15 mouse cellular contexts compared by ENCODE assay signal in genomic region chr6:129248243-129248642, GRCm38 (mm10). TPM values are rescaled to one million over a fixed set of nuclear protein-coding genes. Genes with fewer than 3 reads are reported as not detected.
DNase-seq lines count a peak whose midpoint lies in the region; ATAC-seq and TF ChIP-seq lines count a peak whose summit lies in the region.
"Had no signal": no experiment of that assay in that cellular context is flagged by ENCODE, and none has a peak within 500 bp of the region (broad histone marks: within the 10 kb centered on the region; RNA-seq: fewer than 3 reads in every experiment).

No protein-coding gene starts in this region.

- no peak for ATAC-seq in lung, postnatal 0 days

- H3K27ac ChIP-seq in lung, postnatal 0 days (ENCODE audit: low read length), result no peak overlapping the region
- H3K27ac ChIP-seq: forebrain, embryonic 10.5 days; hindbrain, embryonic 10.5 days; limb, embryonic 13.5 days had no signal

- no peak overlapping the region for H3K9ac ChIP-seq in lung, postnatal 0 days (replicated peaks; ENCODE audit: low read depth)
- H3K9ac ChIP-seq: limb, embryonic 13.5 days had no signal

- H3K27me3 ChIP-seq in lung, postnatal 0 days (replicated peaks; ENCODE audit: insufficient read depth, low read length), result no peaks in the 10 kb centered on the region
- H3K27me3 ChIP-seq: limb, embryonic 13.5 days had no signal

- no peak overlapping the region for H3K4me2 ChIP-seq in lung, postnatal 0 days (replicated peaks; ENCODE audit: low read depth, low read length)
- H3K4me2 ChIP-seq: limb, embryonic 13.5 days had no signal

- no peaks in the 10 kb centered on the region for H3K9me3 ChIP-seq in lung, postnatal 0 days (ENCODE audit: low read length)
- H3K9me3 ChIP-seq: forebrain, embryonic 10.5 days; hindbrain, embryonic 10.5 days; limb, embryonic 13.5 days had no signal

- no peak for TF ChIP-seq EP300 in lung, postnatal 0 days (IDR thresholded peaks at IDR 0.05)

- no peaks in the 10 kb centered on the region for H3K36me3 ChIP-seq in lung, postnatal 0 days (ENCODE audit: insufficient read depth, low read length)
- H3K36me3 ChIP-seq: forebrain, embryonic 10.5 days; hindbrain, embryonic 10.5 days; limb, embryonic 13.5 days had no signal

- peak; percentile 13 for DNase-seq in embryo, embryonic 11 days
- no peak for DNase-seq in embryo, embryonic 9.5 days (ENCODE audit: extremely low spot score)
- peak; percentile 30 for DNase-seq in lung, postnatal 0 days (ENCODE audit: low spot score)
- no peak for DNase-seq in lung, postnatal 36 days
- peak; percentile 43 for DNase-seq in R1 (ENCODE audit: low read depth, low spot score)
- peak; percentile 80 for DNase-seq in naive thymus-derived CD4-positive, alpha-beta T cell, adult 2 months (ENCODE audit: low read depth)
- DNase-seq in left cerebral cortex, postnatal 4 days, result no peak
- DNase-seq in liver, result no peak
- DNase-seq: adrenal gland, postnatal 25 days; cerebellum, adult 9-11 months; gastrocnemius, postnatal 36 days had no signal

- no peaks in the 10 kb centered on the region for H3K4me1 ChIP-seq in lung, postnatal 0 days (ENCODE audit: insufficient read depth, low read depth, low read length)
- H3K4me1 ChIP-seq: forebrain, embryonic 10.5 days; hindbrain, embryonic 10.5 days; limb, embryonic 13.5 days had no signal

- peak; percentile 60 for TF ChIP-seq CTCF in lung, postnatal 0 days (IDR thresholded peaks at IDR 0.05)

- intact Hi-C loops in left cerebral cortex, postnatal 4 days (cut with DNase I), result no loop called here

- H3K4me3 ChIP-seq in lung, postnatal 0 days (ENCODE audit: low read depth, low read length), result no peak overlapping the region
- H3K4me3 ChIP-seq: forebrain, embryonic 10.5 days; hindbrain, embryonic 10.5 days; limb, embryonic 13.5 days had no signal

RNA-seq across cellular contexts. Expression of gene Cd69, which starts 27.0 kb away (rescaled TPM):
- polyA plus RNA-seq in lung, postnatal 0 days (2015; fragmentation: Nextera tagmentation; extraction: Ambion mirVana), result 0.39 and 0.48 TPM in 2 replicates
- not detected for total RNA-seq in left cerebral cortex, postnatal 4 days (2021)
- polyA plus RNA-seq: C2C12; hindbrain, embryonic 10.5 days had no signal

Comparison
In these comparisons a context has a peak if more than half of its experiments do, and no peak if none do; other contexts are left out.
1. DNase-seq: peak in embryo, embryonic 11 days (single experiment), lung, postnatal 0 days (single experiment), R1 (single experiment) and naive thymus-derived CD4-positive, alpha-beta T cell, adult 2 months (single experiment); none in embryo, embryonic 9.5 days (single experiment), lung, postnatal 36 days (single experiment), left cerebral cortex, postnatal 4 days (single experiment) and liver (single experiment).